Mouse (Mus musculus): ENCODE data around the gene Rassf5. TPM values are rescaled to one million over a fixed set of nuclear protein-coding genes. Genes with fewer than 3 reads are reported as not detected.

The Rassf5 gene
- total RNA-seq (2023), result 154 TPM

GRCm38 (mm10) chr1:131245089-131245856, at the start of gene Rassf5:
Gene Rassf5, minus strand, starts transcription at chr1:131245258.

GRCm38 (mm10) chr1:131279456-131279776, 34.4 kb upstream of the Rassf5 start, which contains the start of gene Ikbke:
Gene Ikbke, minus strand, starts transcription at chr1:131279606.

GRCm38 (mm10) chr1:131153018-131153629, 91.9 kb downstream of the Rassf5 start, which contains the start of gene Eif2d:
Gene Eif2d, plus strand, starts transcription at chr1:131153181.

GRCm38 (mm10) chr1:131138191-131139016, 106.7 kb downstream of the Rassf5 start, which contains the start of gene Dyrk3:
Gene Dyrk3, minus strand, starts transcription at chr1:131138340.

Other genes starting within 250 kb of the Rassf5 start
- gene Il10, start 225.4 kb downstream of the Rassf5 start, total RNA-seq (2023), result 1.2 TPM
- 72.0 TPM for gene Mapkapk2, start 147.4 kb downstream of the Rassf5 start, total RNA-seq (2023)
- gene Dyrk3, start 106.9 kb downstream of the Rassf5 start, total RNA-seq (2023), result 2.0 TPM
- 26.7 TPM for gene Eif2d, start 92.1 kb downstream of the Rassf5 start, total RNA-seq (2023)
- 250 TPM for gene Ikbke, start 34.3 kb upstream of the Rassf5 start, total RNA-seq (2023)

Measured in CD4-positive naive resting alpha-beta T cell, adult 76 days (primary cell).